Mouse (Mus musculus): ENCODE measurements at regions not wholly inside any gene's neighbourhood (a gene's known extent, or its start where the extent isn't known, plus 50 kb on each side); places are given as distances from the start of the nearest gene placed in this dataset.

DNA sequence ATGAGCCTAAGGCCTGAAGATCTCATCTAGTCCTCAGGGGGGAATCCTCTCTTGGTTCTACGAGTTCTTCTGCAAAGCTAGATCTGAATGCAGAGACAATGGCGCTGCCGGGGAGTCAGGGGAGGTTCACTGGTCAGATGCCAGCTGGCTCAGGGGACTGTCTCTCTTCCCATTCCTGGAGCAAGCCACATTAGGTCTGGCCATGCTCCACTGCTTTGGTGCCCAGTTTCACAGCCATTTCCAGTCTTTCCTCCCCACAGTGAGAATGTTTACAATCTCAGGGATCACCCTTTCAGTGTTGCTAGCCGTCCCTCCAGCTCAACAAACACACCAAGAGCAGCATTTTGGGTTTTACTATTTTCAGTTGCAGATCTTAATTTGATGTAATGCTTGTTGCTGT lies 233.7 kb upstream of the Cdh11 start:
- no peak overlapping the region for H3K4me3 ChIP-seq
- H3K27me3 ChIP-seq = no peaks in the 10 kb centered on the region
- H3K27ac ChIP-seq (replicated peaks) = no peak overlapping the region
- ATAC-seq (ENCODE audit: low FRiP score, low read depth) = no peak
- H3K4me2 ChIP-seq (replicated peaks) = no peak overlapping the region
- H3K4me1 ChIP-seq = no peaks in the 10 kb centered on the region
- no peak overlapping the region for H3K9ac ChIP-seq (replicated peaks)
- no peaks in the 10 kb centered on the region for H3K9me3 ChIP-seq
- WGBS = 83% methylated on average over 4 of the region's 4 CpGs
- no peaks in the 10 kb centered on the region for H3K36me3 ChIP-seq

DNA sequence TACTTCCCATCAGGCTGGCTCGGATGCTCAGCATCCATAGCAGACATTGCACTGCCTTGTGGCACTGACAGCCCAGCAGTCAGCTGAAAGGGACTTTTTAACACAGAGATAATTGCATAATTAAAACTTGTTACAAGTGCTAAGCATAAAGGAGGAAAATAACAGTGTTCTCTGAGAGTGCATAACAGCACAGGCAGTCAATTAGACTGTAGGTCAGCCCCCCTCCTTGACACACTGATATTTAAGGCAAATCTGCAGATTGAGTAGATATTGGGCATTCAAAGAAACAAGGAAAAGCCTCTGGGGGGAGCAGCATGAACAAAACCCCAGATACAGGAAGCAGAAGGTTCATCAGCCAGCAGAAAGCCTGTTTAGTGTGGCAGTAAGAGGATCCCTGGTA lies 237.8 kb upstream of the Cdh11 start:
- no peaks in the 10 kb centered on the region for H3K27me3 ChIP-seq
- no peaks in the 10 kb centered on the region for H3K4me1 ChIP-seq
- no peaks in the 10 kb centered on the region for H3K36me3 ChIP-seq
- H3K9ac ChIP-seq (replicated peaks) = no peak overlapping the region
- H3K4me3 ChIP-seq = no peak overlapping the region
- ATAC-seq (ENCODE audit: low FRiP score, low read depth) = no peak
- no peaks in the 10 kb centered on the region for H3K9me3 ChIP-seq
- H3K4me2 ChIP-seq (replicated peaks) = no peak overlapping the region
- no peak overlapping the region for H3K27ac ChIP-seq (replicated peaks)
- WGBS = 76% methylated on average over 1 of the region's 1 CpGs

DNA sequence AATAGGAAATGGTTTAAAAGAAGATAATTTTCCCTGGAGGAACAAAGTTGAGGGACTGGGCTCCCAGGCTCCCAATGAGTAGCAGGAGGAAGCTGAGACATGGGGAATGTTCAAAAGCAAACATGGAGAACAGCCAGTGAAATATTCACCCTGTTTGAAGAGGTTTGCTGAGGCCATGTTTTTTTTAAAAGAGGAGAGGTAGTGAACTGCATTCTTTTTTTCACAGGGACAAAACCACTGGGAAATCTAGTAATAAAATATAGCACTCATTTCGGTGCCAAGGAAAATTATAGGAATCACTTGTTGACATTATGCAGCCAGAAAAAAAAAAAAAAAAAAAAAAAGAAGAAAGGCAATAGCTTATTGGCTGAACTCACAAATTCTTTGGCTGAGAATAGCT lies 246.3 kb upstream of the Cdh11 start:
- 76% methylated on average over 1 of the region's 1 CpGs for whole genome bisulfite sequencing
- no peak for ATAC-seq (ENCODE audit: low FRiP score, low read depth)
- H3K4me3 ChIP-seq = no peak overlapping the region
- H3K27ac ChIP-seq (replicated peaks) = no peak overlapping the region
- no peaks in the 10 kb centered on the region for H3K9me3 ChIP-seq
- no peak overlapping the region for H3K4me2 ChIP-seq (replicated peaks)
- H3K27me3 ChIP-seq = no peaks in the 10 kb centered on the region
- no peaks in the 10 kb centered on the region for H3K36me3 ChIP-seq
- H3K9ac ChIP-seq (replicated peaks) = no peak overlapping the region
- no peaks in the 10 kb centered on the region for H3K4me1 ChIP-seq

DNA sequence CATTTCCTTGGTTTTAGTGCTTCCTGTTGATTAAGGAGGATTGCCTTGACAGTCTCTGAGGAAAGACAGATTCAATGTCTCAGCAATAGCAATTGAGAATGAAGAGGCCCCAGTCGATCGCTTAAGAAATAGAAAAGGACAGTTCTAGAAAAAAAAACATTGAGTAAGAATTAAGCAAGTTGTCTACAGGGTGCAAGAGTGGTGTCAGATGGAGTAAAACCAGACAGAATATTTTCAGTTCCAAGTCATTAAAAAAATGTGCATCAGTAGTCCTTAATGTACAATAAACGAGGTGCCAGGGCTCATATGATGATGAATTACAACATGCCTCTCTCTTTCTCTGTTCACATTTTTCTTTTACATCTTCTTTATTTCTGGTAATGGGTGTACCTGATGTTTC lies 248.5 kb upstream of the Cdh11 start:
- no peaks in the 10 kb centered on the region for H3K4me1 ChIP-seq
- H3K9me3 ChIP-seq = no peaks in the 10 kb centered on the region
- no peak overlapping the region for H3K27ac ChIP-seq (replicated peaks)
- no peak overlapping the region for H3K4me3 ChIP-seq
- 85% methylated on average over 3 of the region's 3 CpGs for WGBS
- H3K4me2 ChIP-seq (replicated peaks) = no peak overlapping the region
- no peak overlapping the region for H3K9ac ChIP-seq (replicated peaks)
- H3K27me3 ChIP-seq = no peaks in the 10 kb centered on the region
- no peaks in the 10 kb centered on the region for H3K36me3 ChIP-seq
- no peak for ATAC-seq (ENCODE audit: low FRiP score, low read depth)

DNA sequence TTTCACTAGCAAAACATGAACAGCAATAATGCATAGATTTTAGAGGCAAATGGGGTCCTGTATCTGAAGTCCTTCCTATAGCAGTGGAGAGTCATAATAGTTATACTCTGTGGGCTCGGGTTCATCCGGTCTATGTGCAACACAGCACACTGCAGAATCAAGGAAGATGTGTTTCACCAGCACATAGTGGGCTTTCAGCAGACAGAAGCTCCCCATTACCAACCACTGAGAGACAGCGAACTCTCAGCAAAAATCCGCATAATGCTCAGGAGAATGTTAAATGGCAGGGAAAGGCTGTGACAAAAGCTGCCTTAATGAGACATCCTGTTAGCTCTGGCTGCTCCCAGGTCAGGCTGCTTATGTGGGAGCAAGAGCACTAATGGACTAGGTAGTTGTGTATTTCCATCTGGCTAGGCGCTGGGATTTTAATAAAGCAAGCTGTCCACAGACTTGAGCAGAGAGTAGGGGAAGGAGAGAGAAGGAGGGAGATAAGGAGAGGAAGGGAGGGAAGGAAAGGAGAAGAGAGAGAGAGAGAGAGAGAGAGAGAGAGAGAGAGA lies 286.7 kb upstream of the Cdh11 start:
- H3K4me3 ChIP-seq = no peak overlapping the region
- WGBS = 44% methylated on average over 5 of the region's 5 CpGs
- no peaks in the 10 kb centered on the region for H3K36me3 ChIP-seq
- H3K9ac ChIP-seq (replicated peaks) = no peak overlapping the region
- peaks cover 11% of the 10 kb centered on the region; the same call in 1 of the 2 replicates for H3K4me1 ChIP-seq
- no peaks in the 10 kb centered on the region for H3K9me3 ChIP-seq
- no peaks in the 10 kb centered on the region; the same call in 1 of the 2 replicates for H3K27me3 ChIP-seq
- 0 out of 2 replicates have a peak overlapping the region, but pooled peaks have one; percentile 3 for H3K4me2 ChIP-seq (replicated peaks)
- H3K27ac ChIP-seq (replicated peaks) = peak overlapping the region; percentile 71
- ATAC-seq (ENCODE audit: low FRiP score, low read depth) = peak; percentile 76

DNA sequence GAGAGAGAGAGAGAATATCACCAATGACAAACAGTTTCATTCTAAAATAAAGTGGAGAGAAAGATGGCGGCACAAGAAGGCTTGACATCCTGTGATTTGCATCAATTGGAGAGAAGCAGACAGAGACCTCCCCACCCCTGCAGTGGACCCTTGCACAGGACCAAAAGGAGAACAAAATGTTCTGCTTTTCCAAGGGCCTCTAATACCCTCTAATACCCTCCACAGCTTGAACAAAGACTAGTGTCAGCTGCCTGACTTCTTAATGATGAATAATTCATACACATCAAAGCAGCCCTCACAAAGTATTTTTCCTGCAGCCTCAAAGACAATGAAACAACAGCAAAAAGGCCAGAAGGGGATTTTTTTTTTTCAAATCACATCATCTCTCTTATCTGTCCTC lies 287.2 kb upstream of the Cdh11 start:
- H3K36me3 ChIP-seq = no peaks in the 10 kb centered on the region
- H3K27me3 ChIP-seq = no peaks in the 10 kb centered on the region; the same call in 1 of the 2 replicates
- H3K4me3 ChIP-seq = no peak overlapping the region
- peaks cover 11% of the 10 kb centered on the region; the same call in 1 of the 2 replicates for H3K4me1 ChIP-seq
- WGBS = 27% methylated on average over 1 of the region's 1 CpGs
- no peak overlapping the region for H3K9ac ChIP-seq (replicated peaks)
- peak; percentile 97 for ATAC-seq (ENCODE audit: low FRiP score, low read depth)
- H3K4me2 ChIP-seq (replicated peaks) = 0 out of 2 replicates have a peak overlapping the region, but pooled peaks have one; percentile 3
- H3K9me3 ChIP-seq = no peaks in the 10 kb centered on the region
- H3K27ac ChIP-seq (replicated peaks) = peak overlapping the region; percentile 71

DNA sequence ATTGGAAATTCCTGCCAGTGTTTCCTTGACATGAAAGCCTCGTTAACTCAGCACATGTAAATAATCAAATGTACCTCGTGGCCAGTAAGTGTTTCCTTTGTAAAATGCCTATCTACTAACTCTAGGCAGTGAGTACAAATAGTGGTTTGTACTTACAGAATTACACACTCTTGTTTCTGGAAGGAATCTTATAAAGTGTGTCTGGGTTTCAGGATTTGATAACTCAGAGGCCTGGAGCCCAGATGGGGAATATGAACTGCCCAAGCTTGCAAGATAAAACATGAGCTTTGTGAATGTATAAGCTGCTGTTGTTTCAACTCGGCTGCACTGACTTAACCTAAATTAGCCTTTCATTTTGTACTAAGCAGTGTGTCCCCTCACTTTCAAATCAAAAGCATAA lies 293.1 kb upstream of the Cdh11 start:
- Histone ChIP-seq H3K4me1 (peaks cover 4% of the 10 kb centered on the region; the same call in 1 of the 2 replicates), H3K4me3 (no peak overlapping the region), H3K27ac (replicated peaks) (no peak overlapping the region), H3K27me3 (no peaks in the 10 kb centered on the region; the same call in 1 of the 2 replicates), H3K4me2 (replicated peaks) (no peak overlapping the region), H3K9ac (replicated peaks) (no peak overlapping the region), H3K36me3 (no peaks in the 10 kb centered on the region), H3K9me3 (no peaks in the 10 kb centered on the region)
- no peak for ATAC-seq (ENCODE audit: low FRiP score, low read depth)
- WGBS = 60% methylated on average over 3 of the region's 3 CpGs

DNA sequence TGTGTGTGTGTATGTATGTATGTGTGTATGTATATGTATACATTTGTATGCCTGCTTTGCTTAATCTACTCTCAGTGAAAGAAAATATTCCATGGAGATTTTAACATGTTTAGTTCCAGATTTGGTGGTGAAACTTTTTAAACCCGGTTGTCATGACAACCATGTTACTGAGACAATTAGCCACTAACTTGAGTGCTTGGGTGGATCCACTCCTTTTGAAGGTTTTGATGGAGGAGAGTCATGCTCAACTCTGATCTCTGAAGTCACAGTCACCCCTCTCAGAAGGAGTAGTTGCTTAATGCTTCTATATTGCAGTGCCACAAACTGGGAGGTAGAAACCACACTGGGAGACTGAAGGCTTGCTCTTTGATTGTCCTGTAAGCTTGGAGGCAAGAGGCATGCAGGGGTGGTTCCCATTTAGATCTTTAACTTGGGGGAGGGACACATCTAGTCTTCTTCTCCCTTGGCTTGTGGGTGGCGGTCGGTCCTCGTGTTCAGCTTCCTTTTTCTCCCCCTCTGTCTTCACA lies 301.6 kb upstream of the Cdh11 start:
- Histone ChIP-seq H3K27ac (replicated peaks) (no peak overlapping the region), H3K36me3 (no peaks in the 10 kb centered on the region), H3K27me3 (no peaks in the 10 kb centered on the region), H3K4me1 (no peaks in the 10 kb centered on the region), H3K9ac (replicated peaks) (no peak overlapping the region), H3K4me3 (no peak overlapping the region), H3K9me3 (no peaks in the 10 kb centered on the region), H3K4me2 (replicated peaks) (no peak overlapping the region)
- no peak for ATAC-seq (ENCODE audit: low FRiP score, low read depth)
- WGBS = 51% methylated on average over 4 of the region's 4 CpGs

DNA sequence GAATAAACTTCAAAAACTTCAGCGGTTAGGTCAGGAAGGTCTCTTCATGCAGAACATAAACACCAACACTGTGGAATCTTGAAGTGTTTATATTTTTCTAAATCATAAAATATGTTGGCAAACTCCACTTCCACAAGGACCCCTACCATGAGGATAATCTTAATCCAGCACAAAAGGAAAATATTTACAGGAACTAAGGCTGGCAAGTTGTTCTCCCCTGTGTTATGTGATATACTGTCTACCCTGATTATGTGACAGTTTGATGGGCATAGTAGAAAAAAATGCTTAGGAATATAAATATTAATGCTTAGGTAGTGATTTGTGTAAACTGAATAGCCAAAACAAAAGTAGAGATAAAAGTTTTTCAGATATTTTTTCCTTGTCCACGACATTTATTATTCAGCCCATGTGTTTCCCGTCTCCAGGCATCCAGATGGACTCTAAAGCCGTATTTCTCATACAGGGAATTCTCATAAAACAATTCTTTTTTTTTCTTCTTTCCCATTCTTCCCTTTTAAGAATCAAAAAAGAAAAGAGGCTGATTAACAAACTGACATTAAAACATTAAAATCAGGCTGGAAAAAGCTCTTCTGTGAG lies 311.2 kb upstream of the Cdh11 start:
- no peak overlapping the region for H3K27ac ChIP-seq (replicated peaks)
- no peaks in the 10 kb centered on the region for H3K36me3 ChIP-seq
- no peak overlapping the region for H3K4me3 ChIP-seq
- ATAC-seq (ENCODE audit: low FRiP score, low read depth) = no peak
- 77% methylated on average over 4 of the region's 4 CpGs for WGBS
- no peak overlapping the region for H3K4me2 ChIP-seq (replicated peaks)
- H3K9ac ChIP-seq (replicated peaks) = no peak overlapping the region
- H3K4me1 ChIP-seq = no peaks in the 10 kb centered on the region
- H3K9me3 ChIP-seq = no peaks in the 10 kb centered on the region
- no peaks in the 10 kb centered on the region for H3K27me3 ChIP-seq

DNA sequence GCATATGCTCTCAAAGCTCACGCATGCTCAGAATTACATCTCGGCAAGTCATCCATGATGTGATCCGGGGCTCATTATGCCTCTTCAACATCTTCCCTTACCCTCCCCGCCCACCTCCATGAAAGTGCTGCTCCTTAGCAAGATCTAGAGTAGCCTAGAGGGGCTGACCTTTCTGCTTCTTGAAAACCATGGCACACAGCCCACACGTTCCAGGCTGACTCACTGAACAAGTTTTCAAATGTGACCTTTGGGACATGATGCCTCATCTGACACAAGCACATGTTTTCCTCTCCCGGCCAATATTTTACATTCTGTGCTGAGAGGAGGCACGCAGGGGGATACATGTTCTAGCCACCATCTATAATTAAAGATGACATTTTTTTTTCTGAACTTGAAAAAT lies 340.1 kb upstream of the Cdh11 start:
- H3K4me2 ChIP-seq (replicated peaks) = no peak overlapping the region
- H3K4me3 ChIP-seq = no peak overlapping the region
- ATAC-seq (ENCODE audit: low FRiP score, low read depth) = no peak
- no peak overlapping the region for H3K27ac ChIP-seq (replicated peaks)
- H3K36me3 ChIP-seq = no peaks in the 10 kb centered on the region
- H3K4me1 ChIP-seq = no peaks in the 10 kb centered on the region
- H3K9me3 ChIP-seq = no peaks in the 10 kb centered on the region
- H3K9ac ChIP-seq (replicated peaks) = no peak overlapping the region
- WGBS = 83% methylated on average over 7 of the region's 7 CpGs
- H3K27me3 ChIP-seq = no peaks in the 10 kb centered on the region

DNA sequence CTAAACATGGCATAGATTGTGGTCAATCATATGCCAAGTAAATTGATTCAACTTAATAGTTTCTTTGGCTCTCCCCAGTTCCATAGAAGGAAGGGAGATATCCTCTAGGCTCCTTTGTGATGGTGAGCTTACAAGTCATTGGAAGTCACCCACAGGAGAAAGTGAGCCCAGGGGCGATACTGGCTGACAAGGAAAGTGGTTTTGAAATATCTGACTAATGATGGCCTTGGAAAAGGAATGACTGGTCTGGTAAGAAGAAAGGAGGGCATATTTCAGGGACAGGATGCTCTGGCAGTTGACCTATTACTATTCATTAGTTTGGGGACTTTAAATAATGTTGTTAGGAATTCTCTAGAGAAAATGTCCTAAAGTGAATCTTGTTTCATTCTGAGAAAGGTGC lies 352.7 kb upstream of the Cdh11 start:
- no peak overlapping the region for H3K27ac ChIP-seq (replicated peaks)
- ATAC-seq (ENCODE audit: low FRiP score, low read depth) = no peak
- H3K9me3 ChIP-seq = no peaks in the 10 kb centered on the region
- no peaks in the 10 kb centered on the region for H3K27me3 ChIP-seq
- H3K36me3 ChIP-seq = no peaks in the 10 kb centered on the region
- WGBS = 86% methylated on average over 1 of the region's 1 CpGs
- H3K4me1 ChIP-seq = no peaks in the 10 kb centered on the region
- H3K9ac ChIP-seq (replicated peaks) = no peak overlapping the region
- H3K4me3 ChIP-seq = no peak overlapping the region
- no peak overlapping the region for H3K4me2 ChIP-seq (replicated peaks)

DNA sequence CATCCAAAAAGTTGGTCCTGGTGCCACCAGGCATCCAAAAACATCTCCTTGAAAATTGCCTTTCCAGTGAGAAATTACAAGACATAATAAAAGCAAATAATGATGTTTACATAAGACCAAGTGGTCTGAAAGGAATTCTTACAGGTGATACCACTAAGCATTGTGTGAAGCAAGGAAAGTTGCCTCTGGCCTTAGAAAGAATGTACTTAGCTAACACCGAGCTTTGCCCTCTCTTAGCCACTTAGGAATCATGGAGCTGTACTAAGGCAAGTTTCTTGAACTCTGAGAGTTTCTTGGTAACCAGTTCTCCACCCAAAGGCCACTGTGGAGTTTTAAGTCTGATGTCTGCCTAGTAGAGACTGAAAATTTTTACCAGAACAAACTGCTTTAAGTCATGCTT lies 359.4 kb upstream of the Cdh11 start:
- H3K27me3 ChIP-seq = no peaks in the 10 kb centered on the region
- H3K4me2 ChIP-seq (replicated peaks) = no peak overlapping the region
- H3K27ac ChIP-seq (replicated peaks) = no peak overlapping the region
- H3K4me3 ChIP-seq = no peak overlapping the region
- H3K4me1 ChIP-seq = peaks cover 8% of the 10 kb centered on the region
- no peaks in the 10 kb centered on the region for H3K36me3 ChIP-seq
- H3K9me3 ChIP-seq = no peaks in the 10 kb centered on the region
- WGBS = 56% methylated on average over 1 of the region's 1 CpGs
- ATAC-seq (ENCODE audit: low FRiP score, low read depth) = no peak
- no peak overlapping the region for H3K9ac ChIP-seq (replicated peaks)
